Comparison of ENCODE assay signal across 25 mouse cellular contexts in the genomic region with DNA sequence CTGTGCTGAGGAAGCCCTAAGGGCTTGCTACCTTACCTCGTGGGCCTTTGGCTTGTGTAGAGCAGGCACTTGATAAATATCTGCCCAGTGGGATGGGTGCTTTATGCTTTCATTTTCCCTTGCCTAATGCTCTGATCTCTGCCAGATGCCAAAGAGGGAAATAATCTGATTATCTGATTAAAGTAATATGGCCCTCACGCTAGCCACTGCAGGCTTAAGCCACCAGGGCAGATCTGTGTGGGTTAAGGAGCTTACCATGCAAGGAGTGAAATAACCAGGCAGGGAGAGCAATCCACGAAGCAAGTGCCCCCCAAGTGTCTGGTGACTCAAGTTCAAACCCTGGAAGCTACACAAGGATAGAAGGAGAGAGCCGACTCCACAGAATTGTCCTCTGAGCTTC. TPM values are rescaled to one million over a fixed set of nuclear protein-coding genes. Genes with fewer than 3 reads are reported as not detected.
"Had no signal": no experiment of that assay in that cellular context is flagged by ENCODE, and none has a peak within 500 bp of the region (broad histone marks: within the 10 kb centered on the region; RNA-seq: fewer than 3 reads in every experiment).

No protein-coding gene starts in this region.

- H3K9ac ChIP-seq: kidney, embryonic 15.5 days; limb, embryonic 13.5 days; liver, embryonic 12.5 days; liver, embryonic 15.5 days; lung, embryonic 15.5 days; midbrain, embryonic 12.5 days; midbrain, embryonic 15.5 days; neural tube, embryonic 13.5 days had no signal

- H3K4me1 ChIP-seq: liver, embryonic 12.5 days; liver, embryonic 15.5 days; midbrain, embryonic 12.5 days; midbrain, embryonic 15.5 days had no signal

- H3K4me3 ChIP-seq: kidney, embryonic 15.5 days; limb, embryonic 10.5 days; limb, embryonic 13.5 days; liver, embryonic 12.5 days; liver, embryonic 15.5 days; lung, embryonic 15.5 days; midbrain, embryonic 12.5 days; midbrain, embryonic 15.5 days; myocyte; neural tube, embryonic 13.5 days had no signal

- H3K9me3 ChIP-seq: kidney, embryonic 15.5 days; limb, embryonic 10.5 days; limb, embryonic 13.5 days; liver, embryonic 12.5 days; liver, embryonic 15.5 days; lung, embryonic 15.5 days; midbrain, embryonic 12.5 days; midbrain, embryonic 15.5 days; neural tube, embryonic 13.5 days had no signal

- DNase-seq: kidney, adult 8-10 months; kidney, postnatal 10 days; kidney, postnatal 4 days; liver; lung, adult 18-20 months; lung, postnatal 10 days; lung, postnatal 4 days; thymus, adult 18-20 months; thymus, postnatal 14 days; thymus, postnatal 4 days had no signal

- H3K36me3 ChIP-seq: kidney, embryonic 15.5 days; limb, embryonic 10.5 days; limb, embryonic 13.5 days; liver, embryonic 12.5 days; liver, embryonic 15.5 days; lung, embryonic 15.5 days; midbrain, embryonic 12.5 days; midbrain, embryonic 15.5 days; neural tube, embryonic 13.5 days had no signal

- H3K4me2 ChIP-seq: kidney, embryonic 15.5 days; limb, embryonic 13.5 days; liver, embryonic 12.5 days; liver, embryonic 15.5 days; lung, embryonic 15.5 days; midbrain, embryonic 12.5 days; midbrain, embryonic 15.5 days; neural tube, embryonic 13.5 days had no signal

- H3K27ac ChIP-seq: kidney, embryonic 15.5 days; limb, embryonic 10.5 days; limb, embryonic 13.5 days; liver, embryonic 12.5 days; liver, embryonic 15.5 days; lung, embryonic 15.5 days; midbrain, embryonic 12.5 days; midbrain, embryonic 15.5 days; neural tube, embryonic 13.5 days had no signal

- ATAC-seq: intestine, postnatal 0 days; liver, embryonic 12.5 days; midbrain, embryonic 15.5 days had no signal

RNA-seq across cellular contexts. Expression of a gene that starts 27.0 kb away (rescaled TPM):
- total RNA-seq: megakaryocyte-erythroid progenitor cell, adult 5-6 weeks; monocyte, adult 5-6 weeks; neutrophil, adult 5-6 weeks had no signal

RNA-seq across cellular contexts. Expression of a gene that starts 57.2 kb away (rescaled TPM):
- total RNA-seq: megakaryocyte progenitor cell, adult 5-6 weeks; megakaryocyte-erythroid progenitor cell, adult 5-6 weeks; monocyte, adult 5-6 weeks; neutrophil, adult 5-6 weeks had no signal
